ENCODE assay signal across 22 mouse cellular contexts in genomic region chr5:68070308-68070707, GRCm38 (mm10).
"Had no signal": no experiment of that assay in that cellular context is flagged by ENCODE, and none has a peak within 500 bp of the region (broad histone marks: within the 10 kb centered on the region; RNA-seq: fewer than 3 reads in every experiment).

No protein-coding gene starts in this region.

- DNase-seq: heart, postnatal 10 days; heart, postnatal 14 days; heart, postnatal 36 days; heart, postnatal 4 days; kidney, adult 11 months; kidney, adult 18-20 months; kidney, adult 2 months; kidney, adult 8-10 months; kidney, adult 9 months; kidney, postnatal 10 days; kidney, postnatal 14 days; kidney, postnatal 25 days; kidney, postnatal 36 days; kidney, postnatal 4 days; layer of hippocampus, adult 9-11 months; layer of hippocampus, postnatal 36 days had no signal

- ATAC-seq: hindbrain, embryonic 16.5 days; hindbrain, postnatal 0 days; inflammation-experienced regulatory T-cells, adult 6 months; intestine, embryonic 15.5 days; intestine, embryonic 16.5 days; intestine, postnatal 0 days had no signal
